Mouse (Mus musculus): ENCODE measurements around the gene D430041D05Rik.
"Not testable (repeated sequence)": the region's sequence is repeated elsewhere in the genome, so short reads cannot be mapped to it uniquely, and the experiment has no call there.

D430041D05Rik gene

GRCm38 (mm10) chr2:104150608-104151397 is 260.0 kb downstream of the D430041D05Rik start:
- DNase-seq (ENCODE audit: low spot score) = no peak

GRCm38 (mm10) chr2:104147910-104148561 is 262.8 kb downstream of the D430041D05Rik start:
- DNase-seq (ENCODE audit: low spot score) = no peak

- no peak for DNase-seq (ENCODE audit: low spot score)
Observed at GRCm38 (mm10) chr2:104145983-104146382, 264.8 kb downstream of the D430041D05Rik start.

DNA sequence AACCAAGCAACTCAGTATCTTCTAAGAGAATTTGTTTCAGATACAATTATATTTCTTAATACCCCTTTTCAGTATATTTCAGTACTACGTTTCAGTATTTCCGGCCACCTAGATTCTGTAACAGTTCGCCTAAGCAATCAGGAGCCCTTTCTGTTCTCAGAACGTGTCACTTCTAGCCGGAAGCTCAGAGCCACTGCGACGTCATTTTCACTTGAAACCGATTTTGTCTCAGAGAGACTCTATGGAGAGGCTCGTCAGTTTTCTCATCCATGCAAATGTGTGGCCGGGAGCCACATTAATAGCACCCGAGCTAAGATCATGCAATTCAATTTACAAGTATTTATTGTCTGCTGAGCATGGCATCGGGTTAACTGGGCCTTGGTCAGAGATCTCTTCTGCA is 266.8 kb downstream of the D430041D05Rik start:
- no peak for DNase-seq (ENCODE audit: low spot score)

DNA sequence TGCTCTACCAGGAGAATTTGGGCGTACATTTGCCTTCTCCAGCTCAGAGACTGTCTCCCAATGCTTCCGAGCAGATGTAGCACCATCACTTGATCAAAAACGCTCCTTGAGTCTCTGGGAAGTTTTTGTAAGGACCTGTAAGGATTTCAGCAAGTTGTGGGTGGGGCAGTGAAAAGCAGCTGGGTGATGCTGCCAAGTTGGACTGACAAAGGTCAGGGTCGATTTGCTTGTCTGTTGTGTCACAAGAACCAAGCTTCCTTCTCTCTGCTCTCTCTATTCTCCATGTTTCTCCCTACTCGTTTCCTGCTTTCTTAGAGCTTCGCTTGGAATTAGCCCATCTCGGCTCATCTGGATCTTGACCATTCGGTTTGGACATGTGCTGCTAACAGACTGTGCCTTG is 268.7 kb downstream of the D430041D05Rik start:
- no peak for DNase-seq (ENCODE audit: low spot score)

- no peak for DNase-seq (ENCODE audit: low spot score)
Observed at GRCm38 (mm10) chr2:104135920-104136319, 274.9 kb downstream of the D430041D05Rik start.

GRCm38 (mm10) chr2:104134150-104135056 is 276.4 kb downstream of the D430041D05Rik start:
- DNase-seq (ENCODE audit: low spot score) = peak; percentile 61

GRCm38 (mm10) chr2:104133042-104133810 is 277.6 kb downstream of the D430041D05Rik start:
- no peak for DNase-seq (ENCODE audit: low spot score)

DNA sequence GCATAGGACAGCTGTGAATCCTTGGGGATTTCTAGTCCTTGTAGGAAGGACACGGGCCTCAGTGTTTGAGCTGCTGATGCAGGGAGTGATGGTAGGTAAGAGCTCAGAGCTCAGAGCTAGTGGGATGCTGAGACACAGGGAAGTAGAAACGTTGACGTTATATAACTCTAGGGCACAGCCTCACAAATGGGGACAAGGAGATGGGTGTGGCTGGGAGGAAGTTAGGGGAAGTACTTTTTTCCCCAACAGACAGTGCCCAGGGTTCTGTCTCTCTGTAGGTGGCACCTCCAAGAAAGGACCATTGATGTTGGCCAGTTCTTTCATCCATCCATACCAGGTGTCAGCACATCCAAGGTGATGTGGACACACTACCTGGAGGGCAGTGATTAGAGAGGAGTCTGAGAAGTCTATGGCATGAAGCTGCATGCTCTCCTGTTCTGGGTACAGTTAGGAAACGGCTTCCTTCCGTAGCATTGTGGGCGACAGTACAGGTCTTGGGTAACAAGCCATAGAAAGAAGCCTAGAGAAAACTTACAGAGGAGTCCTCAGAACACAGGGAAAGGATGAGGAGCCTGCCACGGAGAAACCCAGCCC is 278.4 kb downstream of the D430041D05Rik start:
- no peak for DNase-seq (ENCODE audit: low spot score)

DNA sequence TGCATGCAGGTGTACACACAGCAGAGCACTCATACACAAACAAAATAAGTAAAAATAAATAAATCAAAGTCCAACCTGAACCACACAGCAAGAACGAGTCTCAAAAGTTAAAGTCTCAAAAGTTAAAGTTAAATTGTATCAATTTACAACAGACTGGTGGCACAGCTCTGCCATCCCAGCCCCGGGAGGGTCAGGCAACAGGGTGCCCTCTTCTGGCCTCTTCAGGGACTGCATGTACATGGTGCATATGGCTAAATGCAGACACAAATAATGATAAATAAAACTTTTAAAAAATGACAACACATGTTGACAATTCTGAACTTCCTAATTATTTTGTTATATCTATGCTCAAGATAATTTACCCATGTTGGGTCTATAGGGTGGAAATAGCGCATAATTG is 279.8 kb downstream of the D430041D05Rik start:
- DNase-seq (ENCODE audit: low spot score) = no peak

DNA sequence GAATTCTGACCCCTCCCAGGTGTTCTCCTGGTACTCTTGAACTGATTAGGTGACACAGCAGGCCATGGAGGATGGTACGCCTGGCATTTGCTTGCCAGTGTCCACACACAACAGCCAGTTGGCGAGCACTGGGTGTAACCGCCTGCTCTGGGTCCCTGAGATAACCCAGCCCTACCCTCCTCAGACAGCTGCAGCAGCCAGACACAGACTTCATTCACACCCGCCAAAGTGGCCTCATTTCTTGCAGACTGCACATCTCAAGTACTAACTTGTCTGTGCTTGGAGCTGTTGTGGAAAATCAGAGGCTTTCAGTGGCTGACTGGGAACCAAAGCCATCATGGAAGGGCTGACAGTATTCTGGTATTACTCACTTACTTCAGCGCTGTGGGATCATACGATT is 280.6 kb downstream of the D430041D05Rik start:
- no peak for DNase-seq (ENCODE audit: low spot score)

DNA sequence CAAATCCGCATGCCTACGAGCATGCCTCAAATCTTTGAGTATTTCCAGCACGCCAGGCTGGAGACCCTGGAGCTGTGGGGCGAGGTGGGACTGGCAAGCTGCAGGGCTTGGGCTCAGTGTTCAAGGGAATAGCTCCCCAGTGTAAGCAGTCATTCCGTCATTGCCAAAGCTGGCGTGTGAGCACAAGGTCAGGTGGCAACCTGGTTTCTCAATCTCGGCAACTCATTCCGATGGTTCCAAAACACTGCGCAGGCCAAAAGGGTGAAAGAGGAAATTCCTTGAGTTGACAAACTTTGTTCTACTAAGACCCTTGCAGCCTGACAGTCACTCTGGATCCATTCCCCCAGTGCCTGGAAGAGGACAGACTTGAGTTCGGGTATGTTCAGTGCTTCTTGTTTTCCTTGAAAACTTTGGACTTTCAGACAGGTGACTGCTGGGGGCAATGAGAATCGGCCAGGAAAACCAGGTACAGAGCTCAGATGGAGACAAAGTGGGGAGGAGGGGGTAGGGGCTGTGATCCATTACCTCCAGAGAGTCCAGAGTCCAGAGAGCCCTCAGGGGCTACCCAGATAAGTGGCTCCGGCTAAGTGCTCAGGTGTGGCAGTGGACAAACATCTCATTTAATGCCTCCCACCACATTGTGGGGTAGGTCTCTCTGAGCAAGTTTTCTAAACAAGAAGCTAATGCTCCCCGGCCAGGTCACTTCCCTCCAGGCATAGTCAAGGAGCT is 281.8 kb downstream of the D430041D05Rik start:
- no peak for DNase-seq (ENCODE audit: low spot score)

GRCm38 (mm10) chr2:104124071-104124470 is 286.7 kb downstream of the D430041D05Rik start:
- DNase-seq (ENCODE audit: low spot score) = no peak

GRCm38 (mm10) chr2:104123540-104123939 is 287.3 kb downstream of the D430041D05Rik start:
- no peak for DNase-seq (ENCODE audit: low spot score)

GRCm38 (mm10) chr2:104122505-104123378 is 288.1 kb downstream of the D430041D05Rik start, which contains the start of gene A930018P22Rik:
Gene A930018P22Rik, plus strand, starts transcription at chr2:104122769.
- DNase-seq (ENCODE audit: low spot score) = peak; percentile 80

- no peak for DNase-seq (ENCODE audit: low spot score)
Observed at GRCm38 (mm10) chr2:104121681-104122504, 288.9 kb downstream of the D430041D05Rik start.

DNA sequence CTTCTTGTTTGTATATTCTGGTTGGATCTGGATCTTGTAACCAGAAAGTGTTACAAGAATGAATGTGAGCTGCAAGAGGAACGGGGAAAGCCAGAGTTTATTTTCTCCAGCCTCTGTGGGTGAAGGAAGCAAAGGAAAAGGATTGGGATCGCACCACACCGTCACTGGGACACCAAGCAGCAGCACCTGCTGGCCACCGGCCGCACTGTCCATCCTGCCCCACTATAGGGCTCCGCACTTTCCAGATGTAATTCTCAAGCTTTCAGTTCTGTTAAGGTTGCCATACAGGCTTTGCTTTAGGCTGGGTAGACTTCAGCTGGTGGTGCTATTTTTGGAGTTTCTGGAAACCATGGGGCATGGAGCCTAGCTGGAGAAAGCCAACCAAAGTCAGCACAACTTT is 290.5 kb downstream of the D430041D05Rik start:
- no peak for DNase-seq (ENCODE audit: low spot score)

DNA sequence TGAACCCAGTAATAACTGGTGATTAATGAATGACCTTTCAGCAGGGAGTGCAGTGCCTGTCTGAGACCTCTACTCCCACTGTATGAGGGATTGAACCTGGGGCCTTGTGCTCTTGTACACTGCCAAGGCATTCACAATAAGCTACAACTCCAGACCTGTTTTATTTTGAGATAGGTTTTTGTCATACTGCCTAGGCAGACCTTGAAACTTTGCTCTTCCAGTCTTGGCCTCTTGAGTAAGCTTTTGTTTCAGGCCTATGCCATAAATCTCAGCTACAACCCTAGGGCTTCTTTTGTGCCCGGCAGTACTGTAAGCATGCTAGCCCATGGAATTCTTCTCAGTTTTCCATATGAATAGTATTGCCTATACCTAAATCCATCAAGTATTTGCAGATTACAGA is 291.7 kb downstream of the D430041D05Rik start:
- DNase-seq (ENCODE audit: low spot score) = no peak

DNA sequence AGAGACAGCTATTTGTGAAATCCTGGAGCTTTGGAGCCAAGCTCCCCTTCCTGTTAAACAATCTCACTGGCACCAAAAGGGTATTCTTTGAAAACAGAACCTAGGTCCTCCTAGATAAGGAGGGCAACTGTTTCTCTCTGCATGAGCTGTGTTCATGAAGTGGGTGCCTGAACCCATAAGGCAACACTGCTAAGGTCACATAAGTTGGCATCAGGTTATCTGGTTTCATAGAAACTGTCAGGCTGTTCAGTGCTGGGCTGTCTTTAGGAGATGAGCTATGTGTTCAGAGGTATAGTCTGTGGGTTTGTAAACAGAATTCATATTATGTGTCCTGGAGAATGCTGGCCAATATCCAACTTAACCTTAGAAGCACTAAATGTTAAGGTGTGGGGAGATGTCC is 293.6 kb downstream of the D430041D05Rik start:
- not testable (repeated sequence) for DNase-seq (ENCODE audit: low spot score)

All from ovary, postnatal 14 days (tissue).